Mouse (Mus musculus) forebrain, embryonic 14.5 days (tissue): ENCODE measurements at regions not wholly inside any gene's neighbourhood (a gene's known extent, or its start where the extent isn't known, plus 50 kb on each side); places are given as distances from the start of the nearest gene placed in this dataset.

ENCODE experiments used
- ATAC-seq: fragments of 200-750 bp; cut with Nextera tagmentation; 2 replicates; pipeline ENCODE4 v1.8.0; 2017; ENCODE audit warnings: mild to moderate bottlenecking, moderate library complexity
- DNase-seq: peaks from one replicate; pipeline ENCODE4 v3.0.0-alpha.2; 2015; ENCODE audit warnings: low spot score
- H3K27ac ChIP-seq: fragments of 300-500 bp; sonication (generic); 2 replicates; pipeline ENCODE4 v1.5.1; 2014; ENCODE audit warnings: low read depth, mild to moderate bottlenecking, control low read depth, low read length, moderate library complexity
- H3K27me3 ChIP-seq: fragments of 300-500 bp; sonication (generic); replicated peaks from 2 replicates; pipeline ENCODE4 v1.6.1; 2014; ENCODE audit warnings: low read length, control low read depth, mixed read lengths; ENCODE audit not compliant: control insufficient read depth, insufficient read depth
- H3K36me3 ChIP-seq: fragments of 300-500 bp; sonication (generic); 2 replicates; pipeline ENCODE4 v1.6.1; 2014; ENCODE audit warnings: low read length, control low read depth; ENCODE audit not compliant: control insufficient read depth, insufficient read depth
- H3K4me1 ChIP-seq: fragments of 300-500 bp; sonication (generic); 2 replicates; pipeline ENCODE4 v1.6.1; 2014; ENCODE audit warnings: antibody characterized with exemption, low read length, control low read depth; ENCODE audit not compliant: control insufficient read depth, insufficient read depth
- H3K4me2 ChIP-seq: fragments of 300-500 bp; sonication (generic); 2 replicates; pipeline ENCODE4 v1.6.1; 2014; ENCODE audit warnings: mild to moderate bottlenecking, control low read depth, low read length
- H3K4me3 ChIP-seq: fragments of 300-500 bp; sonication (generic); 2 replicates; pipeline ENCODE4 v1.5.1; 2014; ENCODE audit warnings: low read depth, low read length, control low read depth
- H3K9ac ChIP-seq: fragments of 300-500 bp; sonication (generic); 2 replicates; pipeline ENCODE4 v1.6.1; 2014; ENCODE audit warnings: mild to moderate bottlenecking, low read length, control low read depth, moderate library complexity
- H3K9me3 ChIP-seq: fragments of 300-500 bp; sonication (generic); replicated peaks from 2 replicates; pipeline ENCODE4 v1.6.1; 2016; ENCODE audit warnings: low read length, control low read depth, mixed read lengths; ENCODE audit not compliant: control insufficient read depth
- WGBS: fragments of 180-500 bp; shearing (Covaris S2); extraction: QIAGEN DNeasy Blood & Tissue Kit; methylation state at CpG from one replicate; pipeline ENCODE4 v1.1.7; 2014; 5-methylcytosine and 5-hydroxymethylcytosine counted together

GRCm38 (mm10) chr10:123800067-123800691 is 536.4 kb downstream of the Fam19a2 start:
- H3K4me2 ChIP-seq: peak overlapping the region; percentile 33
- H3K36me3 ChIP-seq: no peaks in the 10 kb centered on the region
- H3K27me3 ChIP-seq: no peaks in the 10 kb centered on the region
- H3K4me3 ChIP-seq: no peak overlapping the region
- H3K27ac ChIP-seq: no peak overlapping the region
- WGBS: 13% methylated on average over 18 of the region's 18 CpGs
- no peaks in the 10 kb centered on the region for H3K9me3 ChIP-seq
- H3K9ac ChIP-seq: no peak overlapping the region
- DNase-seq: peak; percentile 26
- H3K4me1 ChIP-seq: peaks cover 3% of the 10 kb centered on the region; the same call in 1 of the 2 replicates
- ATAC-seq: peak; percentile 77

GRCm38 (mm10) chr10:123800692-123801528 is 537.1 kb downstream of the Fam19a2 start:
- Histone ChIP-seq H3K9ac (no peak overlapping the region), H3K9me3 (no peaks in the 10 kb centered on the region), H3K4me3 (no peak overlapping the region), H3K27ac (no peak overlapping the region), H3K4me1 (peaks cover 3% of the 10 kb centered on the region; the same call in 1 of the 2 replicates), H3K27me3 (no peaks in the 10 kb centered on the region), H3K36me3 (no peaks in the 10 kb centered on the region), H3K4me2 (peak overlapping the region; percentile 33)
- ATAC-seq (peak; percentile 69), DNase-seq (peak; percentile 27)
- WGBS: 47% methylated on average over 17 of the region's 17 CpGs

- Histone ChIP-seq H3K27me3 (no peaks in the 10 kb centered on the region), H3K9me3 (no peaks in the 10 kb centered on the region)
- no peak for ATAC-seq
Measured at GRCm38 (mm10) chr10:123810882-123811281, 547.1 kb downstream of the Fam19a2 start.

GRCm38 (mm10) chr10:123813142-123813541 is 549.3 kb downstream of the Fam19a2 start:
- 14% methylated on average over 2 of the region's 2 CpGs for WGBS
- Histone ChIP-seq H3K4me3 (no peak overlapping the region), H3K4me1 (no peaks in the 10 kb centered on the region), H3K27me3 (no peaks in the 10 kb centered on the region), H3K9ac (no peak overlapping the region), H3K4me2 (no peak overlapping the region), H3K9me3 (no peaks in the 10 kb centered on the region), H3K36me3 (no peaks in the 10 kb centered on the region), H3K27ac (no peak overlapping the region)
- ATAC-seq (peak; percentile 40; the same call in 1 of the 2 replicates), DNase-seq (no peak)

More at GRCm38 (mm10) chr10:123810882-123811281, 547.1 kb downstream of the Fam19a2 start:
- 87% methylated on average over 9 of the region's 9 CpGs for WGBS
- Histone ChIP-seq H3K36me3 (no peaks in the 10 kb centered on the region), H3K4me1 (no peaks in the 10 kb centered on the region), H3K4me2 (no peak overlapping the region), H3K4me3 (no peak overlapping the region), H3K27ac (no peak overlapping the region), H3K9ac (no peak overlapping the region)
- no peak for DNase-seq

GRCm38 (mm10) chr10:123840061-123840751 is 576.4 kb downstream of the Fam19a2 start:
- Histone ChIP-seq H3K36me3 (no peaks in the 10 kb centered on the region), H3K27ac (peak overlapping the region; percentile 46; the same call in 1 of the 2 replicates), H3K9ac (no peak overlapping the region), H3K9me3 (no peaks in the 10 kb centered on the region), H3K4me3 (no peak overlapping the region), H3K4me1 (peaks cover 8% of the 10 kb centered on the region), H3K27me3 (no peaks in the 10 kb centered on the region), H3K4me2 (peak overlapping the region; percentile 23; the same call in 1 of the 2 replicates)
- peak; percentile 89 for DNase-seq
- ATAC-seq: peak; percentile 93
- whole genome bisulfite sequencing: 18% methylated on average over 13 of the region's 13 CpGs

GRCm38 (mm10) chr10:123842141-123842540 is 578.3 kb downstream of the Fam19a2 start:
- H3K4me2 ChIP-seq: no peak overlapping the region
- H3K9ac ChIP-seq: no peak overlapping the region
- DNase-seq (no peak), ATAC-seq (no peak)
- H3K36me3 ChIP-seq: no peaks in the 10 kb centered on the region
- no peak overlapping the region for H3K4me3 ChIP-seq
- no peak overlapping the region for H3K27ac ChIP-seq
- WGBS: 67% methylated on average over 8 of the region's 8 CpGs
- H3K9me3 ChIP-seq: no peaks in the 10 kb centered on the region
- peaks cover 8% of the 10 kb centered on the region for H3K4me1 ChIP-seq
- H3K27me3 ChIP-seq: no peaks in the 10 kb centered on the region

- no peak for ATAC-seq
Measured at GRCm38 (mm10) chr10:123843604-123844003, 579.8 kb downstream of the Fam19a2 start.

GRCm38 (mm10) chr10:123846631-123847030 is 582.8 kb downstream of the Fam19a2 start:
- ATAC-seq (no peak), DNase-seq (no peak)
- Histone ChIP-seq H3K9ac (no peak overlapping the region), H3K4me1 (no peaks in the 10 kb centered on the region), H3K27me3 (no peaks in the 10 kb centered on the region), H3K4me3 (no peak overlapping the region), H3K4me2 (no peak overlapping the region), H3K9me3 (no peaks in the 10 kb centered on the region), H3K36me3 (no peaks in the 10 kb centered on the region), H3K27ac (no peak overlapping the region)
- 84% methylated on average over 8 of the region's 8 CpGs for WGBS

More at GRCm38 (mm10) chr10:123843604-123844003, 579.8 kb downstream of the Fam19a2 start:
- no peaks in the 10 kb centered on the region for H3K36me3 ChIP-seq
- no peak for DNase-seq
- H3K27me3 ChIP-seq: no peaks in the 10 kb centered on the region
- H3K9me3 ChIP-seq: no peaks in the 10 kb centered on the region
- H3K4me1 ChIP-seq: peaks cover 8% of the 10 kb centered on the region
- no peak overlapping the region for H3K27ac ChIP-seq
- no peak overlapping the region for H3K4me2 ChIP-seq
- H3K9ac ChIP-seq: no peak overlapping the region
- H3K4me3 ChIP-seq: no peak overlapping the region
- 88% methylated on average over 4 of the region's 4 CpGs for WGBS
